Mouse (Mus musculus) central nervous system, embryonic 14 days (tissue): ENCODE results near the gene Scgb1b19. TPM values are rescaled to one million over a fixed set of nuclear protein-coding genes. Genes with fewer than 3 reads are reported as not detected.

Experiments
- polyA plus RNA-seq: library from polyadenylated mRNA; depleted of rRNA; stranded (reverse); fragments of >200 nt; gene quantifications from 2 replicates; pipeline ENCODE4 v1.2.3, GENCODE M21; 2012; rRNA removed

Gene Scgb1b19
- not detected in 2 replicates for polyA plus RNA-seq

DNA sequence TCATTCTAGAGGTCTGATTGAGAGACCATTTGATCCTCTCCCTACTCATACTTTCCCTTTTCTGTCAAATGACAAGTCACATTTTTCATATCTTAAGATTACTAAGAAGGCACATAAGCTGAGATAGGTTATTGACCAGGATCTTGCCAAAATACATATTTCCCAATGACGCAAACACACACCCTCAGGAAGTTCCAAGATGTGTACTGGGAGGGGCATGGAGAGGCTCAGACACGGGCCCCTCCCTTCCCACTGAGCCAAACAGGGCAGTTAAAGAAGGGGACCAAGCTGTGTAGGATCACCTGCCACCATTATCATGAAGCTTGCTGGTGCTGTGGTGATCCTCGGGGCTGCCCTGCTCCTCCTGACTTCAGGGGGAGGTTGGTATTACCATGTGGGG lies at the start of gene Scgb1b19:
TSS of gene Scgb1b19 (plus strand) at position 301 of the 400 bp plus-strand sequence.

GRCm38 (mm10) chr7:33280238-33280637 lies 6.9 kb upstream of the Scgb1b19 start, which contains the start of gene Scgb2b19:
Gene Scgb2b19, minus strand, starts transcription at chr7:33280338.

Other genes starting within 250 kb of the Scgb1b19 start
- not detected in 2 replicates for gene Scgb2b17, start 230.7 kb upstream of the Scgb1b19 start, polyA plus RNA-seq
- gene Scgb1b17, start 223.8 kb upstream of the Scgb1b19 start, polyA plus RNA-seq: not detected in 2 replicates
- gene Scgb2b18, start 113.4 kb upstream of the Scgb1b19 start, polyA plus RNA-seq: not detected in 2 replicates
- not detected in 2 replicates for gene Scgb1b18, start 101.7 kb upstream of the Scgb1b19 start, polyA plus RNA-seq
- gene Scgb2b19, start 7.0 kb upstream of the Scgb1b19 start, polyA plus RNA-seq: not detected in 2 replicates
- not detected in 2 replicates for gene Scgb2b20, start 79.0 kb downstream of the Scgb1b19 start, polyA plus RNA-seq
- not detected in 2 replicates for gene Scgb1b20, start 85.9 kb downstream of the Scgb1b19 start, polyA plus RNA-seq
- not detected in 2 replicates for gene Scgb2b21, start 233.2 kb downstream of the Scgb1b19 start, polyA plus RNA-seq